Mouse (Mus musculus) urinary bladder, postnatal 4 days (tissue): ENCODE data around the gene B4galnt4.

Experiments
- DNase-seq, 2 experiments: peaks; one replicate each; pipeline ENCODE4 v3.0.0; 2021 to 2022; ENCODE audit warnings: low spot score in 2 of 2

B4galnt4 gene

GRCm38 (mm10) chr7:141121051-141121531 lies 60.2 kb downstream of the B4galnt4 start:
- no peak for DNase-seq
